Mouse (Mus musculus): ENCODE measurements around the gene Rnaseh2b.

DNA sequence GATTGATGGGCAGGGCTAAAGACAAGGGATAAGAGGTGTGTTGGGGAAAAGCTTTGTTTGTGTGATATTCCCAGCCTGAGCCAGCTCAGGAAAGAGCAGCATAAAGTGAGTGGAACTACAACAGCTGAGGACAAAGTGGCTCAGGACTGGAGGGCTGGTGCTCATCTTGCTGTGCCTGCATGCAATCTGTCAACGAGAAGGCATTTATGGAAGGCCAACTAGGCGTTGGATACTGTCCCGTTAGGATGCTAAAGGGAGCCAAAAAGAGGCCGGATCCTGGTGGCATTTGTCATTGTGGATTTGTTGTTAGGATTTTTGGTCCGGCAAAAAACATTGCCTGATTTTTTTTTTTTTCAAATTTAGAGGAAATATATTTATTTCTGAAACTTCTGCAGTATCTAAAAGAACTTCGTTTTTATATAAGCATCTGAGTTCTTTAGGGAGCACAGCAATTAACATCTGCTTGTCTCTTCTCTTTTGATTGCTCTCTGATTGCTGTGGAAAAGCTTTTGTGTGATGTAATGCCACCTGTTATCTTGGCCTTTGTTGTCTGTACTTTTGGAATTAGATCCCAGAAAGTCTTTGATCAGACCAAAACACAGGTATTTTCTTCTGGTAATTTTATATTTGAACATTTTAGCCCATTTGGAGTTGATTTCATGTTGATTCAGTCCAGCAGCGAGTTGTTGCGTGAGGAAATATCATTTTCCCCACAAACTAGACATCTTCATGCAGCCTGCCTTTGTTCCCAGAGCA lies 49.7 kb downstream of the Rnaseh2b start:
- TF ChIP-seq ZC3H11A (IDR thresholded peaks at IDR 0.05; ENCODE audit: borderline replicate concordance, low read depth, low read length) (no peak), HCFC1 (IDR thresholded peaks at IDR 0.05; ENCODE audit: borderline replicate concordance, insufficient read depth, low read length) (no peak), CHD2 (IDR thresholded peaks at IDR 0.05; ENCODE audit: low read depth, low read length) (no peak), MAFK (IDR thresholded peaks at IDR 0.05; ENCODE audit: insufficient read depth, low read depth, low read length) (no peak), ZNF384 (IDR thresholded peaks at IDR 0.05; ENCODE audit: low read depth, low read length) (no peak)
